Mouse (Mus musculus): ENCODE measurements around the gene Serinc5.
"Not testable (repeated sequence)": the region's sequence is repeated elsewhere in the genome, so short reads cannot be mapped to it uniquely, and the experiment has no call there.

Gene Serinc5

DNA sequence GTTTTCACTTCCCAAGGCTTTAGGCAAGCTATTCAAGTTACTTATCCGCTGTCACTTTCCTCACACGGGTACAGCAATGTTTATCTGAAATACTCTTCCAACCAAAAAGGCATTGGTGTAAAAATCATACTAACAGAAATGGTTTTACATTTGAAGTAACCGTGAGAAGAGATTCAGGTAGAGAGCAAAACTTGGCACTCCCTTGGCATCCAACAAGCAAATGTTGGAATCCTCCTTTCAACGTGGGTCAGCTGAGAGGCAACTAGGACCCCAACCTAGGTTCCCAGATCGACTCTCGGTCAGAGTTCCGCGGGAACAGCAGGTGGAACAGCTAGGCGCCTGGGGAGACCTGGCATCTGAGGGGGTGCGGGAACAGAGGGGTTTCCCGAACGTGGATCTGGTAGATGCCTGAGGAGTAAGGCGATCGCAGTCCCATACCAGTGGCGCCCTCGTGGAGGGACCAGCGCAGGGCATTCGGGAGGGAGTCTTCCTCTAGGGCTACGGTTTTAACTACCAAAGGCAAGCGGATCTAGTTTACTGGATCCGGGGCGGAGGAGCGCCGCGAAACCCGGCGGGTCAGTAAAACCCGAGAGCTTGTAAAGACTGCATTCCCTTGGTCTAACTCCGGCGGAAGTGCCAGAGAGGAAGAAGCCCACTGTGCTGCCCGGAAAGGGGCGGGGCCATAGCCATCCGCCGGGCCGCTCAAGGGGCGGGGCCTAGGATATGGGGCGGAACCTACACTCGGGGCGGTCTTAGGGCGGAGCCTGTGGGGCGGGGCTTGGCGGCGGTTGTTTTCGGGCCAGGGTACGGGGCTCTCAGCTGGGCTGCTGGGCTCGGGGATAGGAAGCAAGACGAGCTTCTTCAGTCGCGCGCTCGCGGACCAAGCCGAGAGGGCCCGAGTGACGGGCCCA, at the start of gene Serinc5:
Serinc5 (plus strand) TSS at position 781 of the 911 bp plus-strand sequence.
- DNase-seq (ENCODE audit: low read depth, low spot score) = peak; percentile 96

DNA sequence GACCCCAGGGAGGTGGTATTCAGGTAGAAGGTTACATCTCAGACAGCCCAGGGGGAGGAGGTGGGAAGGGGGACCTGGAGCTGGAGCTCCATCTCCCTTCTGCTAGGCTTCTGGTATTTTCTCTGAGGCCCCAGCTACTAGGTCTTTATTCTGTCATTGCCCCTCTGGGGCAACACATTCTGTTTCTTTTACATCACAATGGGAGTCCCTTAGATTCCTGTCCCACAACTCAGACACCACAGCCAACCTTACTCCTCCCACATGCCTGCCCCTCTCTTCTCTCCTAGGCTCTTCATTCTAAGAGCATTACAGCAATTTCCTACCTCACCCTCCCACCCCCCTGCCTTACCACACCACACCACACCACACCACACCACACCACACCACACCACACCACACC, 34.8 kb upstream of the Serinc5 start, which contains the start of gene Spz1:
Spz1 (minus strand) TSS at position 101 of the 400 bp plus-strand sequence.
- DNase-seq (ENCODE audit: low read depth, low spot score) = no peak

DNA sequence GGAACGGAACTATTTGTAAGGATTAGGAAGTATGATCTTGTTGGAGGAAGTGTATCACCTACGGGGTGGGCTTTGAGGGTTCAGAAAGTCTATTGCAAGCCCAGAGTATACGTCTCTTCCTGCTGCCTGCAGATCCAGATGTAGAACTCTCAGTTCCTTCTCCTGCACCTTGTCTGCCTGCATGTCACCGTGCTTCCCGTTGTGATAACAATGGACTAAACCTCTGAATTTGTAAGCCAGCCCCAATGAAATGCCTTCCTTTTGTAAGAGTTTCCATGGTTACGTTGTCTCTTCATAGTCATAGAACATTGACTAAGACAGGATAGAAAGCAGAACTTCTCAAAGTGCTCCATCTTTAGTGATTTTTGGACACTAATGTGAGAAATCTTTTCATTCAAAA, 34.2 kb upstream of the Serinc5 start:
- DNase-seq (ENCODE audit: low read depth, low spot score) = no peak

DNA sequence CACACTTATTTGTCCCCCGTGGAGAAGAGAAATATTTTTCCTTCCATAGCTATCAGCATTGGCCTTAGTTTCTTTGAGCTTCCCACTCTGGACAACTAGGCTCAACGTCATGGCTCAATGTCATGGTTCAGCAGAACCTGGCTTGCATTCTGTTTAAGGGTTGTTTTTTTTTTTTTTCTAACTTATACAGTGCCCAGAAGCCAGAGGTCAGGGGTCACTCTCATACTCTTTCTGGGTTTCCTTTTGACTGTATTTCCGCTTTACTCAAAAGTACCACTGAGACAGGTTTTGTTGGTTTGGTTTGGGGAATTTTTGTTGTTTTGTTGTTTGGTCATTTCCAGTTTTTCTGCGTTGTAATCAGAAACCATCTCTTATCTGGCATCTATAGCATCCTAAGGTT, 32.7 kb upstream of the Serinc5 start:
- no peak for DNase-seq (ENCODE audit: low read depth, low spot score)

DNA sequence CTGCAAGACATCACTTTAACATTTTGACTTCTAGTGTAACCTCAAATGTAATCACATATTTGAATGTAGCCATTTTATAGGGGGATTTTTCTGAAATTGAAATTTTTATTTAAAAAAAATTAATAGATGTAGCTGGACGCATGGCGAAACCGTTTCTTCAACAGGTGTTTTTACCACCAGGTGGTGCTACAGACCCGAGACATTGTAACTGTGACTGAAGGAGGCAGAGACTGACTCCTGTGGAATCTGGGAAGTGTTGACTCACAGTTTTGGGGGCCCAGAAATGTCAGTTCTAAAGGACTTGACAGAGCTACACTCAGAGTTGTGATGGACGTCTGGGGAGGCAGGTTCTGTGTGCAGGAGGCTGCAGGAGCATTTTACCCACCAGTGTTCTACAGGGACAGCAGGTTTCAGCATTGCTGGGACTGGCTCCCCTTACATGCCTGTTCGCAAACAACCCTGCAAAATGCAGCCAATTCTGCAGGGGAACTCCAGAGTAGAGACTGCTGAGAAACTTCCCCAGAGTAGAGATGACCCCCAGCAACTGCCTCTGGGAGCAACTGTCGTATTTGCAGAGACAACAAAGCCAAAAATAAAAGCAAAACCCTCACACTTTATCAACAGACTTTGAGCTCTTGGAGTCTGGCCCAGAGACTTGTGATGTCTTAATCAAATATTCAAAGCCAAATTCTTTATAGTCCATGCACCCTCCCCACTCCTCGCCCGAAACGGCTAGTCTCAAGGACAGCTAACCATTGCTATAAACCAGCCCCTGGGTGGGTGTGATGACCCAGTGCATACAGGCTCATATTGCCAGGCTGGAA, 30.5 kb upstream of the Serinc5 start:
- DNase-seq (ENCODE audit: low read depth, low spot score) = peak; percentile 70

DNA sequence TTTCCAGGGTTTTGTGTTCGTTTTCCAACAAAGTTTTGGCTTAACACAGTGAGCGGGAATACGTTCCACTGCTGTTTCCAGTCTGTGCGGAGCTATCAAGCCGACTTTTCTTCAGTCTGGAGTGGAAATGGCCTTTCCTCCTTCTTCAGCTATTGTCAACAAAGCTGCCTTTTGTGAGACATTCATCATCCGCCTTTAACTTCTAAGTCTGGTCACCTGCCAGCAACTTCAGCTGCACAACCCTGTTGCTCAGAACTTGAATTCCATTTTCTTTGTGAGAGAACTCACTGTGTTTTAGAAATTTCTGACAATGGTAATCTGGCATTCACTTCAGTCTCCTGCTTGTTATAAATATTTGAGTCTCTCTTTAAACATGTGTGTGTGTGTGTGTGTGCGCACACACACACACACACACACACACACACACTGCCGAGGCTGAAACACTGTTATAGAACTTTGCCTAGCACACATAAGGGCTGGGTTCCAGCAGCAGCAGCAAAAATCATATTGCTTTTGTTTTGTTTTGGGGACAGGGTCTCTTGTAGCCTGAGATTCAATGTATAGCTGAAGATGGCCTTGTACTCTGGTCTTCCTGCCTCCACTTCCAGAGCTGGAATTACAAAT, 26.7 kb upstream of the Serinc5 start:
- no peak for DNase-seq (ENCODE audit: low read depth, low spot score)

DNA sequence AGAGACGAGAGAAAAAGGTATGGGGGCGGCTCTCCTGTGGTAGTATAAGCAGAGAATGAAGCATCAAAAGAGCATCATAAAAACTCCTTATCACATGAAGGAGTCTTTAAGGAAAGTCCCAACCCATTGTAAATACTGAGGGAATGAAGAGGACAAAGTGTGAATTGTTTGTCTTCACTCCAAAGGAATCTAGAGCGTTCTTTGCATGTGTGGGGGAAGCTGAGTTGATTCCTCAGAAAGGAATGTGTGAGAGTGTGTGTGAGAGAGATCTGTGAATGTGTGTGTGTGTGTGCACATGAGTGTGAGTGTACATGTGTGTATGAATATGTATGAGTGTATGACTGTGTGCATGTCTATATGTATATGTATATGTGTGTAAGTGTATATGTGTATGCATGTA, 22.2 kb upstream of the Serinc5 start:
- DNase-seq (ENCODE audit: low read depth, low spot score) = no peak

DNA sequence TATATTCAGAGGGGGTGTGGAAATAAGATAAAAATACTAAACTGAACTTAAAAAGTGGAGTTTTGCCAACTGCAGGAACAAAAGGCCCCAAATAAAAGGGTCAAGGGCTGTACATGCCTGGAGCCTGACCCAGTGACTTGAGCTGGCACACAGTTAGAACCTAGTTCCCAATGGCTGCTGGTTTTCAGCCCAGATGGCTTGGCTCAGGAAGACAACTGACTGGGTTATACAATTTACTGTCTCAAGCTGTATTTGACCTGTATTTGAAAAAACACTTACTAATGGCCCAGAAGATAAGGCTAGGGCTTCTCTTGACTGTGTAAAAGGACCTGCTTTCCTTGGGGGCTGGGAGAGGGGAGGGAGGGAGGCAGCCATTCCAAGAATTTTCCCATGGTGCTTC, 21.6 kb upstream of the Serinc5 start:
- DNase-seq (ENCODE audit: low read depth, low spot score) = no peak

DNA sequence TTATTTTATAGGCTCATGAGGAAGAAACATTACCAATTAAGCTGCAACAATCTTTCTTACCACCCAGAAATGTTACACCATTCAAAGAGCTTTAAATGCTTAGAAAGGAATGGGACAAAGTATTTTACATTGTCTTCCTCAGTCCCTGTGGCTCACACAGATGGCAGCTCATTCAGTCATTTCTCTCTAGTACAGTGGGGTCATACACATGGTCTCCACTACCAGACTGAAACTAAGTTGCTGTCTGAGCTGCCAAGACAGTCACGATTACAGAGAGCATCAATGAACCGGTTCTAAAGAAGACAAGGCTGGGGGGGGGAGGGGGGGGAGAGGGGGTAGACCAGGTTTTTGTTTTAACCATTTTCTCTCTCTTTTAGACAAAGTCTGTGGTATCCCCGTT, 19.7 kb upstream of the Serinc5 start:
- DNase-seq (ENCODE audit: low read depth, low spot score) = no peak

DNA sequence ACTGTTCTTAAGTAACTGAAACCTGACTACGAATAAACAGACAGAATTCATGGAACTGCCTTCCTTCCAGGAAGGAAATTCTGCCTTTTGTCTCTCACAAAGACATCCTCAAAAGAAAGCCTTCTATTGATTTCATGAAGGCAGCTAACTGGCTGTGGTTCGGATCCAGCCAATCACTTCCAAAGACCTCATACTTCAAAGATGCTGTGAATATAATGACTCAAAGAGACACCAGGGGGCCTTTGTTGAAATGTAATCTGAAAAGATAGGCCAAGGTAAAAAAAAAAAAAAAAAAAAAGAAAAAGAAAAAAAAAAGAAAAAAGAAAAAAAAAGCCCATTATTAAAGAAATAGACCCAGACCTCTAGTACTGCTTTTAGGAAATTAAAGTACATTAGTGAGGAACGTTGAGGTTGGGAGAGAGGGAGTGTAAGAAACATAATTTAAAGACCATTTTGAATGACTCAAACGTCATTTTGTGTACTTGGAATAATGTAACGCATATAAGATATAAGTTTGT, 18.6 kb upstream of the Serinc5 start:
- no peak for DNase-seq (ENCODE audit: low read depth, low spot score)

DNA sequence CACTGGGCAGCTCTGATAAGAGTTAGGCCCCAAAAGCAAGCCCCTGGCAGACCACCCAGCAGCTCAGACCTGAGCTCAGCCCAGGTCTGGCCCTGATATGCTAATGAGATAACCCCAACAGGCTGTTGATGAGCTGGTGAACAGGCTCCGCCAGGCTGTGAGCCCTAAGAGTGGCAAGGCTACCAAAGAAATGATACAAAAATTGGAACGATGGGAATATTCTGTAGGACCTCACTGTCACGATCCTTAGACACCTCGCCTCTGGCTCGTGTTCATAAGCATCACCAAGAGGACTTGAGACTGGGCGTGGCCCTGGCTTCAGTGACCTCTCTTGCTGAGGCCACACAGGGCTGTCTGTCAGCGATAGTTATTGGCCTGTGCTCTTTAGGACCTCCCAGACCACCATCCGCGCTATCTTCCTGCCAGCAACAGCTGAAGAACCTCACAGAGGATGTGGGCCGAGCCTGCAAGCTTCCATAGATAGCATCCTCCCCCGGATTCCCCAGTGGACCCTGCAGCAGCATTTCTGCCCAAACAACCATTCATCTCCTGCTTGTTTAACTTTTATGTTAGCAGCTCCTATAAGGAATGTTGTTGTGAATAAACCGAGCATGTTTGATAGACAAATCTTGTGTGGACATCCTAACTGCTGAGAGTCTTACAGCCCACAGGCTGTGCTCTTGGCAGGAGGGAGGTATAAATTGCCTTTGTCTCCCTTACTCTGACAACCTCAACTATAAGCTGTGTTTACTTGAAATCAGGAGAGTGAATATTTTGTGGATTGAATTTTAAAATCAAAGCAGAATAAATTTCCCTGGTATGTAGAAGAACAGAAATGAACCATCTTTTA, 17.9 kb upstream of the Serinc5 start:
- peak; percentile 73 for DNase-seq (ENCODE audit: low read depth, low spot score)

DNA sequence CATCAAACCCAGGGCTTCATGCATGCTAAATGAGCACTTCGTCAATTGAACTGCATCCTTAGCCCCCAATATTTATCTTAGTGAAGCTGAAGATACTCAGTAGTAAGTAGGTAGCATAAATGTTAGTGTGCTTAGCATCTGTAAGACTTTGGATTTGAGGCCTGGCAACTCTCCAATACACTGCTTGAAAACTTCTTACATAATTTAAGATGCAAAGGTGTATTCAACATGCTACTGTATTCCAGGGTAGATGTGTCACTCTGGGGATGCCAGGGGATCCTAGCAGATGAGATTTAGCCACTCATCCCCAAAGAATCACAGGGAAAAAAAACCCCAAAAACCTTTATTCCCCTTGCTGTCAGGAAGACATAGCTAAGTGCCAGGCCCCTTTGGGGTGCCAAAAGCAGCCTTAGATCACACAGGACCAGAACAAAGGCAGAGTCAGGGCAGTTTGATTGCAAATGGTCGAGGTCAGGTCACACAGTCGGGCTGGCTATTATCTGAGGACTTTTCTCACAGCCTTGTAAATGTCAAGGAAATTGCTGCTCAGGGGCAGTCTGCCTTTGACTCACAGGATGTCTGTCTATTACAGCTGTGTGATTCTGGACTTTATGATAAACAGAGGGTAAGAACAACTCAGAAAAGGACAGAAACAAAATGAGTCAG, 17.0 kb upstream of the Serinc5 start:
- DNase-seq (ENCODE audit: low read depth, low spot score) = peak; percentile 71

DNA sequence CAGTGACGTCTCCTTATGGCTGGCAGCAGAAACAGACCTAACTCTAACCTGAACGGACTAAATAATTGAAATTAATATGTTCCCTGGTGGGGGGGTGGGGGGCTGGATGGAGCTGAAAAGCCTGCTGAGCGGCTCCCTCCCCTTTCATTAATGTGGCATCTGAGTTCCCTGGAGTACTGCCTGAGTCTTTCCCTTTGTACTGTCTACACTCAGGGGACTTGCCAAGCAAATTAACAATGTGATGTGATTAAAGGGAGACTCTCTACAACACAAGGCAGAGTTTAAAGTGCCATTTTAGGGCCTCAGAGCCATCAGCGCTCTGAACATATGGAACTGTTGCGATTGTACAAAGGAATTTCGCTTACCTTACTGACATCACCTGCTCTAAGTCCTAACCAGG, 16.4 kb upstream of the Serinc5 start:
- DNase-seq (ENCODE audit: low read depth, low spot score) = peak; percentile 41

DNA sequence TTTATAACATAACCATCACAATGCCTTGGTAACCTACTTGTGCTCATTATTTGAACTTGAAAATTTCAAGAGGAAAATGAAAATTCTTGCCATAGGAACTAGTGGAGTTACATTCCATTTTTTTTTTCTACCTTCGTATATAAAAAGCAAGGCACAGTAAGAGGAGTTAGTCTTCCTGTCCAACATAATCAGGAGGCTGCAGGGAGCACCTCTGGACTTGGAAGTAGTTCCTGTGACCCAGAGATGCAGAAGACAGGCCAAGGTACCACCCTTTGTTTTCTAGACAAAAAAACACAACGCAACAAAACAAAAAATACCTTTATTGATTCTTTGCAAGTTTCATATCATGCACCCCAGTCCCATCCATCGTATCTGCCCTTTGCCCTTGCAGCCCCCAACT, 16.0 kb upstream of the Serinc5 start:
- DNase-seq (ENCODE audit: low read depth, low spot score) = no peak

DNA sequence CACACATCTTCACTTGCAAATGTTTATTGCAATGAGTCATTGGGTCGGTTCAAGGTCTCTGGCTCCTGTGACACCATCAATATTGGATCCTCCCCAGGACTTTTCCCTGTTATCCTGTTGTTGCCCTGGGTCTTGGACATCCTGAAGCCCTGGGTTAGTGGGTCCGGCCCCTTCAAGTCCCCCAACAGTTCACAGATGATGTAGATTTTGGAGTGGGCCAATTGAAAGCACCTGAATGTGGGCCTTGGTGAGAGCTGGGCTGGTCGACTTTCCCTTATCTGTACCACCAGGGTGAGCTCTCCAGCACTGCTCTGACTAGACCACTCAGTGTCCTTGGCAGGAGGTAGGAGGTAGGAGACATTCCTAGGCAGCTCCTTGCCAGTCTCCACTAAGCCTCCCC, 15.5 kb upstream of the Serinc5 start:
- DNase-seq (ENCODE audit: low read depth, low spot score) = no peak

DNA sequence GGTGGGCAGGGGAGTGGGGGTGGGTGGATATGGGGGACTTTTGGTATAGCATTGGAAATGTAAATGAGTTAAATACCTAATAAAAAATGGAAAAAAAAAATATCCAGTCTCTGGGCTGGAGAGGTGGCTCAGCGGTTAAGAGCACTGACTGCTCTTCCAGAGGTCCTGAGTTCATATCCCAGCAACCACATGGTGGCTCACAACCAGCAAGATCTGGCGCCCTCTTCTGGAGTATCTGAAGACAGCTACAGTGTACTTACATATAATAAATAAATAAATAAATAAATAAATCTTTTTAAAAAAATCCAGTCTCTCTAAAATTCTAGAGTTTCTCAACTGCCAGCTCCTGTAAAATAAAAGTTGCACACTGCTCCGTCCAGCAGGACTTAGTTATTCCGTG, 5.6 kb upstream of the Serinc5 start:
- not testable (repeated sequence) for DNase-seq (ENCODE audit: low read depth, low spot score)

DNA sequence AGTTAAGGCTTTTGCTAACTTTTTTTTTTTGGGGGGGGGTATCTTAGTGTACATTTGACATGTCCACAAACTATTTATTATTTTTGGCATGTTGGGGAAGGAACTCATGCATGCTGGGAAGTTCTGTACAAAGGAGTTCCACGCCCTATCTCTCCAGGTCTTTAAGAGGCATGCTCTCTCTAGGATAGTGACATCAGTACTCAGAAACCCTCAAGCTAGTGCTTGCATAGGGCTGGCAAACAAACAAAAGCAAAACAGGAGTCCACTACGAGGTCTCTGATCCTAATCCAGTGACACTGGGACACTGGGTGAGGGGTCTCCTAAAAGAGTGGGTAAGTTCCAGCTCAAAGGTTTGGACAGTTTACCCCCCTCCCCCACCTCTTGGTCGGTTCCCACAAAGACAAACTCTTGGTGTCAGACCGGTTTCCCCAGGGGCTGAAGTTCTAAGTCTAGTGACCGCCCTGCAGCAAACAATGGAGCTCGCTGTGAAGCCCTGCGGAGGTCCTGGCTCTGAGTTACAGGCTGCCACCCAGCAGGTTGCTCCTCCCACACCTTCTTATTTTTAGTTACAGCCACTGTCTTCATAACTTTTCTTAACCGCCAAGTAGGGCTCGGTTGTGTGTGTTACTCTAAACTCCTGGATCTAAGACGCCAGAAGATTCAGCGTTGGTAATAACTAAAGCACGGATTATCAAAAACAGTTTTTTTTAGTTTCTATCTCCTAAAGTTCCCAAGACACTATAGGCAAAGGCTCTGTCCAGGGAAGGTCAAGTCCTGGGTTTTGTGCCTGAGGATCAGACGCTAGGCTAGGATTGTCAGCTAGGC, 1.2 kb upstream of the Serinc5 start:
- no peak for DNase-seq (ENCODE audit: low read depth, low spot score)

DNA sequence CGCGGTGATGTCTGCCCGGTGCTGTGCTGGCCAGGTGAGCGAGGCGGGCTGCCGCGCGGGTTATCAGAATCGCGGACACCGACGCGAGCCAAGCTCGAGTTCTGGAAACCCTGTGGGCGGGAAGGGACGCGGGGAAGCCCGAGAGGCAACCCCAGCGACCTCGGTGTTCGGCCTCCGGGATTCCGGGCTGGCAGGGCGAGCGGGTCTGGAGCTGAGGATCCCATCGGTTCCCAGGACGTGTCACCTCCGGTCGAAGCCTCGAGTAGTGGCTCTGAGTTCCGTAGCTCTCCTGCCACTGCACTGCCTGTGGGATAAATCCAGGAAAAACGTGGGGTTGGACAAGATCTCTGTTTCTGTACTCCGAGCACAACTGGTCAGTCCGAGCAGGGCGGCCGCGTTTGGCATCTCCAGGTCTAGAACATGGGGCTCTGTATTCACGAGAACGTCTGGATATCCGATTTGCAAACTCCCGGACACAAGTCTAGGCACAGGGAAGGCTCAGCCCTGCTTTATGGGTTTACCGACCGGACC, 428 bp downstream of the Serinc5 start:
- no peak for DNase-seq (ENCODE audit: low read depth, low spot score)

DNA sequence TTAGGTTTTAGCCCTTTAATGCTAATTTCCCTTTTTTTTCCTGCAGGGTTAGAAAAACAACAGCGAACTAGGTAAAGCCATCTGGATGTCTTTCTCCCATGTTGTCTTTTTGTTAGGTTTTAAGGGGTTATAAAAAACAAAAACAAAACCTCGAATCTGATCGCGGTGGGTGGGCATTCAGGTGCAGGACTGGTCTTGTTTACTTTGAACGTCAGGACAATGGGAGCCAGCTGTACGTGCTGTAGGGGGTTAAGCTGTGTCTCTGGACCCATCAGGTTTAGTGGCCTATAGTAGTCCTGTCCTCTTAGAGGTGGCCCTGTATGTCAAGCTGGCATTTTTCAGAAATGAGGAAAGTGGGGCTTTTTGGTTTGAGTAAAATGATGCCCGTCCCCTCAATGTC, 1.0 kb downstream of the Serinc5 start:
- DNase-seq (ENCODE audit: low read depth, low spot score) = no peak

Measured in mesoderm, embryonic 11.5 days (tissue).